Mouse (Mus musculus): ENCODE measurements around the gene Ddx56.
A peak's percentile ranks its signal among the peaks of the same experiment; 100 is the strongest.

Gene Ddx56

GRCm38 (mm10) chr11:6267320-6268254 lies at the start of gene Ddx56:
Gene Ddx56 (minus strand): TSS chr11:6267772.
- peak; percentile 95 for DNase-seq

GRCm38 (mm10) chr11:6316821-6317220 lies 49.2 kb upstream of the Ddx56 start:
- peak; percentile 39 for DNase-seq

GRCm38 (mm10) chr11:6313874-6314406 lies 46.4 kb upstream of the Ddx56 start:
- DNase-seq: no peak

- no peak for DNase-seq
These were observed 40.6 kb upstream of the Ddx56 start for GRCm38 (mm10) chr11:6308181-6308580.

GRCm38 (mm10) chr11:6305943-6306430 lies 38.4 kb upstream of the Ddx56 start:
- DNase-seq: no peak

- no peak for DNase-seq
These were observed 35.2 kb upstream of the Ddx56 start for GRCm38 (mm10) chr11:6302793-6303192.

- DNase-seq: no peak
These were observed 31.9 kb upstream of the Ddx56 start for GRCm38 (mm10) chr11:6299435-6299834.

GRCm38 (mm10) chr11:6296077-6296476 lies 28.5 kb upstream of the Ddx56 start:
- DNase-seq: no peak

GRCm38 (mm10) chr11:6294632-6295031 lies 27.1 kb upstream of the Ddx56 start:
- no peak for DNase-seq

- no peak for DNase-seq
These were observed 26.0 kb upstream of the Ddx56 start for GRCm38 (mm10) chr11:6293601-6294000.

- no peak for DNase-seq
These were observed 25.4 kb upstream of the Ddx56 start for GRCm38 (mm10) chr11:6292988-6293349.

- peak; percentile 85 for DNase-seq
These were observed 24.8 kb upstream of the Ddx56 start for GRCm38 (mm10) chr11:6292116-6292987.

- DNase-seq: peak; percentile 99
These were observed 24.0 kb upstream of the Ddx56 start, which contains the start of gene Ogdh for GRCm38 (mm10) chr11:6291401-6292115. Gene Ogdh (plus strand): TSS chr11:6291633.

- peak; percentile 52 for DNase-seq
These were observed 23.3 kb upstream of the Ddx56 start for GRCm38 (mm10) chr11:6290883-6291282.

- DNase-seq: no peak
These were observed 22.6 kb upstream of the Ddx56 start for GRCm38 (mm10) chr11:6290138-6290537.

GRCm38 (mm10) chr11:6282940-6283339 lies 15.4 kb upstream of the Ddx56 start:
- DNase-seq: no peak

GRCm38 (mm10) chr11:6276466-6276865 lies 8.9 kb upstream of the Ddx56 start:
- DNase-seq: peak; percentile 33

GRCm38 (mm10) chr11:6275094-6275484 lies 7.5 kb upstream of the Ddx56 start:
- no peak for DNase-seq

- DNase-seq: peak; percentile 99
These were observed 7.0 kb upstream of the Ddx56 start, which contains the start of gene Tmed4 for GRCm38 (mm10) chr11:6274387-6275093. Gene Tmed4 (minus strand): TSS chr11:6274870.

- peak; percentile 51 for DNase-seq
These were observed 6.0 kb upstream of the Ddx56 start for GRCm38 (mm10) chr11:6273607-6274006.

- DNase-seq: peak; percentile 52
These were observed 951 bp downstream of the Ddx56 start for GRCm38 (mm10) chr11:6266621-6267020.

Measured in cerebellum, adult 9-11 months (tissue).